Mouse (Mus musculus): Measurements from ENCODE around the gene Trip12. TPM values are rescaled to one million over a fixed set of nuclear protein-coding genes. Genes with fewer than 3 reads are reported as not detected.
A peak's percentile ranks its signal among the peaks of the same experiment; 100 is the strongest.

The Trip12 gene
- polyA plus RNA-seq, 1 experiment from 2014 or later, result 105 TPM

DNA sequence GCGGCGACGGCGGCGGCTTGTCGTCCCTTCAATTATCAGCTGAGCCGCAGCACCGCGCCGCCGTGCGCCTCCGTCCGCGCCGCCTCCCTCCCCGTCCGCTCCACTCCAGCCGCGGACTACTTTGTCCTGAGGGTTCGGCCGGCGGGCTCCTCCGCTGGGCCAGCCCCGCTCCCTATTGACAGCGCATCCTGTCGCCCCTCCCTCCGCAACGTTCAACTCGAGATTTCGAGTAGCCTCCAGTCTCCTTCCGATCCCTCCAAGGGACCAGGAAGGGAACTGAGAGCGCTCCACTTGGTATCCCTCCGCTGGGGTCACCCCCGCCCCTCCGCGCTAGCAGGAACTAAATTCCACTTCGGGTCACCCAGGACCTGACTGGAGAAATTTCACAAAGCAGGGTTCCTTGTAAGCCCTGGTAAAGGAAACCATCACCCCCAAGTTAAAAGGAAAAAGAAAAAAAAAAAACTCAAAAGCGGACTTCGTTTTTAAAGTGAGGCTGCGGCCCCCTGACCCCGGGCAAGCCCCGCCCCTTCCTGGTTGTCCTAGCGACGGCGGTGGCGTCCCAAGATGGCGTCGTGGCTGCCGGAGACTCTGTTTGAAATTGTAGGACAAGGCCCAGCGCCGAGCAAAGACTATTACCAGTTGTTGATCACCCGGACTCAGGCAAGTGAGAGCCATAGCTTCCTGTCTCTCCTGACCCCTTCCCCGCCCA is 853 bp downstream of the Trip12 start, which contains the start of gene Fbxo36:
Gene Fbxo36 (plus strand): TSS at position 533 of the 709 bp plus-strand sequence.
- H3K9me3 ChIP-seq (ENCODE audit: control insufficient read depth, low read length), result no peaks in the 10 kb centered on the region
- H3K9ac ChIP-seq (ENCODE audit: low read depth, low read length), result peak within 1 kb of the TSS; percentile 97
- H3K27me3 ChIP-seq (ENCODE audit: control insufficient read depth, insufficient read depth, low read length), result no peaks in the 10 kb centered on the region
- ATAC-seq (ENCODE audit: low FRiP score), result peak; percentile 89
- H3K4me3 ChIP-seq (ENCODE audit: low read depth, low read length), result peak within 1 kb of the TSS; percentile 90
- H3K4me1 ChIP-seq (replicated peaks; ENCODE audit: control insufficient read depth, insufficient read depth, low read length), result no peaks in the 10 kb centered on the region
- H3K4me2 ChIP-seq (replicated peaks; ENCODE audit: low read depth, low read length), result peak within 1 kb of the TSS; percentile 52
- DNase-seq (ENCODE audit: low spot score), result peak; percentile 93
- WGBS, result under 1% methylated on average over 51 of the region's 54 CpGs
- peak within 1 kb of the TSS; percentile 94 for H3K27ac ChIP-seq (ENCODE audit: low read depth, low read length)
- H3K36me3 ChIP-seq (ENCODE audit: control insufficient read depth, insufficient read depth, low read length), result no peaks in the 10 kb centered on the region

DNA sequence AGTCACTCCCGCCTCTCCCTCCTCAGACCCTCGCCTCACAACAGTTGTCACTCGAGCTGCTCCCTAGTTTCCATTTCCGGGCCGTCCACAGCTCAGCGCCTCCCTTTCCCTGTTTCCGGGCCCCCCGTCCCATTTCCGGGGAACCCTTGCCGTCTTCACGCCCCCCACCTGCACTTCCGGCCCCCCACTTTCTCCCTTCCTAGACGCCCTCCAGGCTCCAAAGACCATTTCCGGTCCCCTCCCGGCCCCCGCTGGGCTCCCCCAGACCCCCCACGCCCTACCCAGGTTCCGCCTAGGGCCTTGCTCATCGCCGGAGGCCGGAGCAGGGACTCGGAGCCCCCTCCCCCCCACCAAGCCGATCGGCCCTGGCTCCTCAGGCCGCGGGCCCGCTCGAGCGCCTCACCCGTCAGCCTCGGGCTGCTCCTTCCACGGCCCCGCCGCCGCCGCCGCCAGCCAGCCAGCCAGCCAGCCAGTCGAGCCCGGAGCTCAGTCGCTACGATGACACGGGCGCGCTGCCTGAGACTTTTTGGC is 1.6 kb downstream of the Trip12 start:
- 0% methylated on average over 37 of the region's 44 CpGs for WGBS
- DNase-seq (ENCODE audit: low spot score), result peak; percentile 74
- no peaks in the 10 kb centered on the region for H3K36me3 ChIP-seq (ENCODE audit: control insufficient read depth, insufficient read depth, low read length)
- peak overlapping the region; percentile 94 for H3K27ac ChIP-seq (ENCODE audit: low read depth, low read length)
- no peaks in the 10 kb centered on the region for H3K27me3 ChIP-seq (ENCODE audit: control insufficient read depth, insufficient read depth, low read length)
- peak overlapping the region; percentile 90 for H3K4me3 ChIP-seq (ENCODE audit: low read depth, low read length)
- no peaks in the 10 kb centered on the region for H3K9me3 ChIP-seq (ENCODE audit: control insufficient read depth, low read length)
- ATAC-seq (ENCODE audit: low FRiP score), result peak; percentile 68
- H3K4me2 ChIP-seq (replicated peaks; ENCODE audit: low read depth, low read length), result peak overlapping the region; percentile 52
- no peaks in the 10 kb centered on the region for H3K4me1 ChIP-seq (replicated peaks; ENCODE audit: control insufficient read depth, insufficient read depth, low read length)
- peak overlapping the region; percentile 97 for H3K9ac ChIP-seq (ENCODE audit: low read depth, low read length)

DNA sequence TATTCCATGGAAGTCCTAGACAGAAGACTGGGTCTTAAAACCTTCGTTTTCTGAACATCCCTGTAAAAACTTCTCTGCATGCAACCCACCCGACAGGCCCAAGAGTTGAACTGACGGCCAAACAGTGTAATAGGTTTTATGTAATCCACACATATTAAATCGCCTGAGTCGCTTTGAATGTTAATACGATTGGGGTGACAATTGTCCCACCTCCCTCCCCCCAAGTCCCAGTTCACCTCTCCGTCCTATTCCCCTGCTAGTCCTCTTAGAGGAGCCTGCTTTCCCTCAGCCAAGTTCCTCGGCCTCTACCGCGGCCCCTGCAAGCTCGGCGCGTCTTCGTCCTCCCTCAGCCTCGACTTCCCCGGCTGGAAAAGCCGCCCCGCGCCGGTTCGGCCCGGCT is 2.2 kb downstream of the Trip12 start:
- ATAC-seq (ENCODE audit: low FRiP score) (peak; percentile 3; the same call in 1 of the 2 replicates), DNase-seq (ENCODE audit: low spot score) (no peak)
- peak overlapping the region; percentile 90 for H3K4me3 ChIP-seq (ENCODE audit: low read depth, low read length)
- no peaks in the 10 kb centered on the region for H3K4me1 ChIP-seq (replicated peaks; ENCODE audit: control insufficient read depth, insufficient read depth, low read length)
- H3K9me3 ChIP-seq (ENCODE audit: control insufficient read depth, low read length), result no peaks in the 10 kb centered on the region
- H3K9ac ChIP-seq (ENCODE audit: low read depth, low read length), result peak overlapping the region; percentile 97
- peak overlapping the region; percentile 52 for H3K4me2 ChIP-seq (replicated peaks; ENCODE audit: low read depth, low read length)
- under 1% methylated on average over 19 of the region's 22 CpGs for WGBS
- H3K27ac ChIP-seq (ENCODE audit: low read depth, low read length), result peak overlapping the region; percentile 94
- H3K36me3 ChIP-seq (ENCODE audit: control insufficient read depth, insufficient read depth, low read length), result no peaks in the 10 kb centered on the region
- no peaks in the 10 kb centered on the region for H3K27me3 ChIP-seq (ENCODE audit: control insufficient read depth, insufficient read depth, low read length)

DNA sequence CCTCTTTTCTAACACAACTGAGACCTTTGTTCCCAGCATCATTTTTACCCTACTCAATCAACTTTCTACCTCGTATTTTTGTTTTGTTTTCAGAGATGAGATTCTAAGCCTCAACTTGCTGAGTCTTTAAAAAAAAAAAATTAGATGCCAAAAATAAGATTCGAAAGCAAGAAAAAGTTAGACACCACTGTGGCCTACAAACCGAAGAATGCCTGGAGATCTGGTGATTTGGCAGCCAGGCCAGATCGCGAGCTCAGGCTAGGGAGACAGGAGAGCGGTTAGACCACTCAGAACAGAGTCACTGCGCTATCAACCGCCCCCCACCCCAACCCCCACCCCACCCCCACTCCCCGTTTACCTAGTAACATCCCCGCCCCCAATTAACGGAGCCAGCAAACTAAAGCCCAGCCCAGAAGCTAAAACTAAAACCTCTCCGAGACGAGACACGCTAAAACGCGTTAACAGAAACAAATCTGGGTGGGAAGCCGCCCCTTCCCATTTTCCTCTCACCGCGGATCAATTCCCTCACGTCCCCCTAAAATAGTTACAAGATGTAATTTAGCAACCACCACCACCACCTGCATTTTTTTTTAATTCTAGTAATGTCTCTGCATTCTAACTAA is 2.7 kb downstream of the Trip12 start:
- peak; percentile 20 for DNase-seq (ENCODE audit: low spot score)
- peak overlapping the region; percentile 97; the same call in 1 of the 2 replicates for H3K9ac ChIP-seq (ENCODE audit: low read depth, low read length)
- WGBS, result 11% methylated on average over 20 of the region's 20 CpGs
- no peaks in the 10 kb centered on the region for H3K9me3 ChIP-seq (ENCODE audit: control insufficient read depth, low read length)
- H3K36me3 ChIP-seq (ENCODE audit: control insufficient read depth, insufficient read depth, low read length), result no peaks in the 10 kb centered on the region
- H3K4me3 ChIP-seq (ENCODE audit: low read depth, low read length), result peak overlapping the region; percentile 90
- H3K4me1 ChIP-seq (replicated peaks; ENCODE audit: control insufficient read depth, insufficient read depth, low read length), result no peaks in the 10 kb centered on the region
- H3K4me2 ChIP-seq (replicated peaks; ENCODE audit: low read depth, low read length), result peak overlapping the region; percentile 52
- ATAC-seq (ENCODE audit: low FRiP score), result no peak
- no peaks in the 10 kb centered on the region for H3K27me3 ChIP-seq (ENCODE audit: control insufficient read depth, insufficient read depth, low read length)
- H3K27ac ChIP-seq (ENCODE audit: low read depth, low read length), result no peak overlapping the region

DNA sequence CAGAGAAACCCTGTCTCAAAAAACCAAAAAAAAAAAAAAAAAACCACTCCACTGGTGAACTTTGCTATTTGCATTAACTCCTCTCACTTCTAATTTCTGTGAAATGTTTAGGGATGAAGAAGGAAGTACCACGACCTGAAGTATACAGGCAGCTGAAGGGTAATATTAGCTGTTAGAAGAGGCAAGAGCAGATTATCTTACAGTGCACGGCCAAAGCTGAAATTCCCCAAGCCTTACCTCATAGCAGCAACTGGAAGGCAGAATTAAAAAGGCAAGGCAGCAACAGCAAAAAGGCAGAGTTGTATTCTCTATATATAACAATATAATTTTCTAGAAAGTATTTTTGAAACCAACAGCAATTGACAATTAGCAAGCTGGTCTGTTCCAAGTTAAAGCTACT is 15.2 kb downstream of the Trip12 start:
- DNase-seq (ENCODE audit: low spot score) (no peak), ATAC-seq (ENCODE audit: low FRiP score) (no peak)
- Histone ChIP-seq H3K4me3 (ENCODE audit: low read depth, low read length) (no peak overlapping the region), H3K9me3 (ENCODE audit: control insufficient read depth, low read length) (no peaks in the 10 kb centered on the region), H3K36me3 (ENCODE audit: control insufficient read depth, insufficient read depth, low read length) (no peaks in the 10 kb centered on the region), H3K4me2 (replicated peaks; ENCODE audit: low read depth, low read length) (no peak overlapping the region), H3K9ac (ENCODE audit: low read depth, low read length) (no peak overlapping the region), H3K27ac (ENCODE audit: low read depth, low read length) (no peak overlapping the region), H3K4me1 (replicated peaks; ENCODE audit: control insufficient read depth, insufficient read depth, low read length) (no peaks in the 10 kb centered on the region), H3K27me3 (ENCODE audit: control insufficient read depth, insufficient read depth, low read length) (no peaks in the 10 kb centered on the region)
- WGBS, result 80% methylated on average over 2 of the region's 2 CpGs

DNA sequence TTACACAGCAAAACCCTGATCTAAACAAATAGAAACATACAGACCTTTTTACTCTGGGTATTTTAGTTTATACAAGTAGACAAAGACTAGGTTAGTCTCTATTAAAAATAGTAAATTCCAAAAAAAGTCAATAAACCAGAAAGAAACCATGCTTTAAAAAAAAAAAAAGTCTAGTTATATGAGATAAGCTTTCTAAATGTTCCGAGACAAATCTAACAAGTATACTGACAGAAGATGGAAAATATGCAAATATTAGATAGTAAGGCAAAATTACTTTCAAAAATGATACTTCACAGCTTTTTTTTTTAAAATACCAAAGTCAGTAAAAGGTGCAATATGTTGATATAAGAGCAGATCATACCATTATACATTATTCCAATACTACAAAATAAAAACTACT is 22.7 kb downstream of the Trip12 start:
- Histone ChIP-seq H3K36me3 (ENCODE audit: control insufficient read depth, insufficient read depth, low read length) (no peaks in the 10 kb centered on the region), H3K27me3 (ENCODE audit: control insufficient read depth, insufficient read depth, low read length) (no peaks in the 10 kb centered on the region), H3K9ac (ENCODE audit: low read depth, low read length) (no peak overlapping the region), H3K9me3 (ENCODE audit: control insufficient read depth, low read length) (no peaks in the 10 kb centered on the region), H3K4me1 (replicated peaks; ENCODE audit: control insufficient read depth, insufficient read depth, low read length) (no peaks in the 10 kb centered on the region), H3K4me2 (replicated peaks; ENCODE audit: low read depth, low read length) (no peak overlapping the region), H3K27ac (ENCODE audit: low read depth, low read length) (no peak overlapping the region), H3K4me3 (ENCODE audit: low read depth, low read length) (no peak overlapping the region)
- ATAC-seq (ENCODE audit: low FRiP score) (no peak), DNase-seq (ENCODE audit: low spot score) (no peak)
- 95% methylated on average over 1 of the region's 1 CpGs for WGBS

DNA sequence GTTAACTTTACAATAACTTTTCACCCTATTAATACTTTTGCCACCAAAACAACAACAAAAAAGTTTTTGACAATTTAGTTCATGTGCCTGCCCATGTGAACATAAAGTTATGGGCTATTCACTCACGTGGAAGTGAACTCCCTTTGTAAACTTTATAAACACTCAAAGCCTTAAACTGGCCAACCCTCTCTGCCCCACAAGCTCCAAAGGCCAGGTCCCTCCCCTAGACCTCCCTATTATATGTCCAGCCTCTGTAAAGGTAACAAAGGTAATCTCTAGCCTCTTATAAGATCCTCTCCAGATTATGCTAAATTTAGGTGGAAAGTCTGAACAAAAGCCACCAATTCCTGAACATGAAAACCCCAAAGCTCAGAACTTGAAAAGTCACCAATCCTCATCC is 36.5 kb downstream of the Trip12 start:
- Histone ChIP-seq H3K27me3 (ENCODE audit: control insufficient read depth, insufficient read depth, low read length) (no peaks in the 10 kb centered on the region), H3K9me3 (ENCODE audit: control insufficient read depth, low read length) (no peaks in the 10 kb centered on the region), H3K4me1 (replicated peaks; ENCODE audit: control insufficient read depth, insufficient read depth, low read length) (no peaks in the 10 kb centered on the region), H3K4me2 (replicated peaks; ENCODE audit: low read depth, low read length) (no peak overlapping the region), H3K27ac (ENCODE audit: low read depth, low read length) (no peak overlapping the region), H3K36me3 (ENCODE audit: control insufficient read depth, insufficient read depth, low read length) (no peaks in the 10 kb centered on the region), H3K4me3 (ENCODE audit: low read depth, low read length) (no peak overlapping the region), H3K9ac (ENCODE audit: low read depth, low read length) (no peak overlapping the region)
- 100% methylated on average over 1 of the region's 1 CpGs for WGBS
- no peak for ATAC-seq (ENCODE audit: low FRiP score)
- no peak for DNase-seq (ENCODE audit: low spot score)

DNA sequence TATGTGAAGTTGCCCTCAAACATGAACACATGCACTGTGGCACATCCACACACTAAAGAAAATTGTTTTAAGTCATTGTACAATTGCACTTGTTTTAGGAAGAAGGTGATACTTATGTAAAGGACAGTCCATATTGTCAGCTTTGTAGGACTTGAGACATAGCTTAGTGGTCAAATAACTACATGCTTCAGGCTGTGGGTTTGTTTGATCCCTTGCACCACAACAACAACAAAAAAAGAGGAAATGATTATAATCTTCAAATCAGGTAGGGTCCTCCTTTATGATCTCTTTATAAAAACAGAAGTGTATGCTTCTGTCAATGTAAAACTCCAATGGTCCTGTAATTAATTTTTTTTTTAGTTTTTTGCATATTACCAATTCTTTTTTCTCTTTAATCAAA is 41.1 kb downstream of the Trip12 start:
- H3K9me3 ChIP-seq (ENCODE audit: control insufficient read depth, low read length), result no peaks in the 10 kb centered on the region
- H3K36me3 ChIP-seq (ENCODE audit: control insufficient read depth, insufficient read depth, low read length), result no peaks in the 10 kb centered on the region
- H3K4me3 ChIP-seq (ENCODE audit: low read depth, low read length), result no peak overlapping the region
- no peak overlapping the region for H3K4me2 ChIP-seq (replicated peaks; ENCODE audit: low read depth, low read length)
- ATAC-seq (ENCODE audit: low FRiP score) (no peak), DNase-seq (ENCODE audit: low spot score) (no peak)
- no peaks in the 10 kb centered on the region for H3K27me3 ChIP-seq (ENCODE audit: control insufficient read depth, insufficient read depth, low read length)
- H3K4me1 ChIP-seq (replicated peaks; ENCODE audit: control insufficient read depth, insufficient read depth, low read length), result no peaks in the 10 kb centered on the region
- H3K27ac ChIP-seq (ENCODE audit: low read depth, low read length), result no peak overlapping the region
- H3K9ac ChIP-seq (ENCODE audit: low read depth, low read length), result no peak overlapping the region

DNA sequence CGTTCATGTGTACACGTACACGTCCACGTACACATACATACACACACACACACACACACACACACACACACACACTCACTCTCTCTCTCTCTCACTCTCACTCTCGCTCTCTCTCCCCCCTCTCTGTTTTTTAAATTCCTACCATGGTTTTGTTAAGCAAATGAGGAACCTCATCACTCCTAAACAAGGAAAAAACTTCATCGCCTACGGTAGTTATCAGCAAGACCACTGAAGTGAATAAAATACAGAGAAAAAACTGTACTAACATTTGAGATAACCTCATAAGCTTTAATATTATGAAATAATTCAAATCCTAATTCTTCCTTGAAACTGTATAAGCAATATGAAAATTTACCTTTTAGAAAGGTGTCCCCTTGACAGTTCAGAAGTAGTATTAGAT is 45.0 kb downstream of the Trip12 start:
- Histone ChIP-seq H3K9me3 (ENCODE audit: control insufficient read depth, low read length) (no peaks in the 10 kb centered on the region), H3K27me3 (ENCODE audit: control insufficient read depth, insufficient read depth, low read length) (no peaks in the 10 kb centered on the region), H3K4me2 (replicated peaks; ENCODE audit: low read depth, low read length) (no peak overlapping the region), H3K9ac (ENCODE audit: low read depth, low read length) (no peak overlapping the region), H3K27ac (ENCODE audit: low read depth, low read length) (no peak overlapping the region), H3K36me3 (ENCODE audit: control insufficient read depth, insufficient read depth, low read length) (peaks cover 3% of the 10 kb centered on the region; the same call in 1 of the 2 replicates), H3K4me3 (ENCODE audit: low read depth, low read length) (no peak overlapping the region), H3K4me1 (replicated peaks; ENCODE audit: control insufficient read depth, insufficient read depth, low read length) (no peaks in the 10 kb centered on the region)
- DNase-seq (ENCODE audit: low spot score), result no peak
- 97% methylated on average over 7 of the region's 7 CpGs for WGBS
- no peak for ATAC-seq (ENCODE audit: low FRiP score)
